ENCODE assay signal across 12 mouse cellular contexts in genomic region chr16:34421473-34421872, GRCm38 (mm10).
A peak's percentile ranks its signal among the peaks of the same experiment; 100 is the strongest.
DNase-seq lines count a peak whose midpoint lies in the region; ATAC-seq and TF ChIP-seq lines count a peak whose summit lies in the region.
"Had no signal": no experiment of that assay in that cellular context is flagged by ENCODE, and none has a peak within 500 bp of the region (broad histone marks: within the 10 kb centered on the region; RNA-seq: fewer than 3 reads in every experiment).

No protein-coding gene starts in this region.

- peak; percentile 9 for DNase-seq in adrenal gland, adult 2 months
- DNase-seq in adrenal gland, postnatal 25 days: no peak
- DNase-seq in lung, postnatal 0 days (ENCODE audit: low spot score): peak; percentile 26
- DNase-seq in lung, postnatal 36 days: no peak
- peak; percentile 43 for DNase-seq in neural tube, embryonic 11.5 days (ENCODE audit: low spot score)
- no peak for DNase-seq in left cerebral cortex, adult 18-20 months (ENCODE audit: low spot score in 2 of 2)
- no peak for DNase-seq in lung, postnatal 10 days
- DNase-seq: kidney, postnatal 14 days; retina, postnatal 1 day had no signal

- no peak for ATAC-seq in lung, postnatal 0 days
- peak; percentile 80 for ATAC-seq in heart, embryonic 14.5 days (ENCODE audit: insufficient number of reproducible peaks, insufficient read depth, low FRiP score, low read depth)
- ATAC-seq in neural tube, embryonic 11.5 days (ENCODE audit: insufficient read depth, low FRiP score, low TSS enrichment): no peak
- ATAC-seq: midbrain, embryonic 13.5 days had no signal

- no peaks in the 10 kb centered on the region for H3K36me3 ChIP-seq in lung, postnatal 0 days (ENCODE audit: insufficient read depth, low read length)
- H3K36me3 ChIP-seq in heart, embryonic 14.5 days (ENCODE audit: control insufficient read depth, insufficient read depth, low read length): no peaks in the 10 kb centered on the region
- no peaks in the 10 kb centered on the region for H3K36me3 ChIP-seq in neural tube, embryonic 11.5 days (ENCODE audit: control insufficient read depth, insufficient read depth, low read length)

- WGBS in lung, postnatal 0 days: 32% methylated on average over 6 of the region's 6 CpGs
- 11% methylated on average over 6 of the region's 6 CpGs for WGBS in heart, embryonic 14.5 days
- WGBS in neural tube, embryonic 11.5 days: 34% methylated on average over 6 of the region's 6 CpGs

- H3K9me3 ChIP-seq in lung, postnatal 0 days (ENCODE audit: low read length): no peaks in the 10 kb centered on the region
- H3K9me3 ChIP-seq in heart, embryonic 14.5 days (ENCODE audit: control insufficient read depth, low read length): no peaks in the 10 kb centered on the region
- no peaks in the 10 kb centered on the region for H3K9me3 ChIP-seq in neural tube, embryonic 11.5 days (ENCODE audit: control insufficient read depth, low read length)
- H3K9me3 ChIP-seq: midbrain, embryonic 13.5 days had no signal

- no peak overlapping the region for H3K9ac ChIP-seq in lung, postnatal 0 days (replicated peaks; ENCODE audit: low read depth)
- no peak overlapping the region for H3K9ac ChIP-seq in heart, embryonic 14.5 days (ENCODE audit: low read length)
- no peak overlapping the region for H3K9ac ChIP-seq in neural tube, embryonic 11.5 days (ENCODE audit: low read length)
- H3K9ac ChIP-seq: midbrain, embryonic 13.5 days had no signal

- TF ChIP-seq EP300 in lung, postnatal 0 days (IDR thresholded peaks at IDR 0.05): no peak

- H3K4me3 ChIP-seq in lung, postnatal 0 days (ENCODE audit: low read depth, low read length): no peak overlapping the region
- H3K4me3 ChIP-seq in heart, embryonic 14.5 days (ENCODE audit: control insufficient read depth in 1 of 2, insufficient read depth in 1 of 2, low read depth in 1 of 2, low read length in 2 of 2): no peak overlapping the region
- no peak overlapping the region for H3K4me3 ChIP-seq in neural tube, embryonic 11.5 days (ENCODE audit: low read depth, low read length)
- H3K4me3 ChIP-seq: midbrain, embryonic 13.5 days had no signal

- H3K4me1 ChIP-seq in lung, postnatal 0 days (ENCODE audit: insufficient read depth, low read depth, low read length): no peaks in the 10 kb centered on the region
- peaks cover 26 to 37% of the 10 kb centered on the region in 2 experiments for H3K4me1 ChIP-seq in heart, embryonic 14.5 days (ENCODE audit: control insufficient read depth in 2 of 2, insufficient read depth in 2 of 2, low read length in 2 of 2)
- peaks cover 7% of the 10 kb centered on the region; the same call in 1 of the 2 replicates for H3K4me1 ChIP-seq in neural tube, embryonic 11.5 days (ENCODE audit: control insufficient read depth, insufficient read depth, low read length)

- H3K27me3 ChIP-seq in lung, postnatal 0 days (replicated peaks; ENCODE audit: insufficient read depth, low read length): no peaks in the 10 kb centered on the region
- no peaks in the 10 kb centered on the region for H3K27me3 ChIP-seq in heart, embryonic 14.5 days (ENCODE audit: control insufficient read depth, insufficient read depth, low read length)
- no peaks in the 10 kb centered on the region for H3K27me3 ChIP-seq in neural tube, embryonic 11.5 days (ENCODE audit: control insufficient read depth, insufficient read depth, low read length)
- H3K27me3 ChIP-seq: midbrain, embryonic 13.5 days had no signal

- TF ChIP-seq CTCF in lung, postnatal 0 days (IDR thresholded peaks at IDR 0.05): no peak

- no peak overlapping the region for H3K4me2 ChIP-seq in lung, postnatal 0 days (replicated peaks; ENCODE audit: low read depth, low read length)
- H3K4me2 ChIP-seq in heart, embryonic 14.5 days (ENCODE audit: low read length): peak overlapping the region; percentile 28
- H3K4me2 ChIP-seq in neural tube, embryonic 11.5 days (ENCODE audit: low read depth): no peak overlapping the region
- H3K4me2 ChIP-seq: liver, embryonic 11.5 days; midbrain, embryonic 13.5 days had no signal

- H3K27ac ChIP-seq in lung, postnatal 0 days (ENCODE audit: low read length): no peak overlapping the region
- peak overlapping the region in 1 of 2 experiments; percentile 44; a peak in 2 of 4 replicates for H3K27ac ChIP-seq in heart, embryonic 14.5 days (replicated peaks in 1 of 2; ENCODE audit: control insufficient read depth in 1 of 2, insufficient read depth in 1 of 2, low read depth in 2 of 2, low read length in 2 of 2)
- H3K27ac ChIP-seq in neural tube, embryonic 11.5 days (ENCODE audit: low read depth, low read length): no peak overlapping the region
- H3K27ac ChIP-seq: midbrain, embryonic 13.5 days had no signal

Comparison
In these comparisons a context has a peak if more than half of its experiments do, and no peak if none do; other contexts are left out.
1. DNase-seq: peak in adrenal gland, adult 2 months (single experiment), lung, postnatal 0 days (single experiment) and neural tube, embryonic 11.5 days (single experiment); none in adrenal gland, postnatal 25 days (single experiment), lung, postnatal 36 days (single experiment), left cerebral cortex, adult 18-20 months (0 of 2) and lung, postnatal 10 days (single experiment).